Mouse (Mus musculus) adrenal gland, adult 18-20 months (tissue): ENCODE measurements at regions not wholly inside any gene's neighbourhood (a gene's known extent, or its start where the extent isn't known, plus 50 kb on each side); places are given as distances from the start of the nearest gene placed in this dataset.
A peak's percentile ranks its signal among the peaks of the same experiment; 100 is the strongest.

ENCODE experiments used
- DNase-seq, 2 experiments: peaks; one replicate each; pipeline ENCODE4 v3.0.0; 2021 to 2022; ENCODE audit warnings: low spot score in 2 of 2

DNA sequence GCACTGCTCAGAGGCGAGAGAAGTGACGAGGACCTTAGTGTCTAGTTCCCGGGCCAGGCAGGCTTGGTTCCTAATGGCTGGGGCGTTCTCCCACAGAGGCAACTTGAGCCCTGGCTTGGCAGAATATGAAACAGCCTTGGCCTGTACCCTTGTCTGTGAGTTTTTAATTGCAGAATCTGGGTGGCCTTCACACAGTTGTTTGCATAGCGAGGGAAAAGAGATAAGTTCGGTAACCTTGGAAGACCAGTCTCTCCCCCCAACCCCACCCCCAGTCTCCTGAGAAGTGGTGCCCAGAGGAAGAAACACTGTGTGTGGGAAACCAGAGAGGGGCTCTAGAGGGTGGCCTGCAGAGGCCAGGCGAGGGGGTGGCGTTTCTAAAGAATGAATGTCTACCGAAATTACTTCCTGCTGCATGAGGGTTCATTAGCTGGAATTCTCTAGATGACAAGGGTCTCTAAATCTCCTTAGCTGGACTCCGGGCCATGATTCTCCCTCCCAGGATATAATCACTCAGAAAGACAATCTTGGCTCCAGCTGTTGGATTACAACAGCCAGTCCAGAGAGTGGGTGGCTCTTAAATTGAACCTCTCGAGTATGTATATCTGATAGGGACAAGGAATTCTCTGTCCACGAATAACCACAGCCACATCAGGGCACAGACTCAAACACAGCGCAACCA, 142.8 kb downstream of the Gm10260 start:
- DNase-seq = peak in 1 of 2 experiments; percentile 32

DNA sequence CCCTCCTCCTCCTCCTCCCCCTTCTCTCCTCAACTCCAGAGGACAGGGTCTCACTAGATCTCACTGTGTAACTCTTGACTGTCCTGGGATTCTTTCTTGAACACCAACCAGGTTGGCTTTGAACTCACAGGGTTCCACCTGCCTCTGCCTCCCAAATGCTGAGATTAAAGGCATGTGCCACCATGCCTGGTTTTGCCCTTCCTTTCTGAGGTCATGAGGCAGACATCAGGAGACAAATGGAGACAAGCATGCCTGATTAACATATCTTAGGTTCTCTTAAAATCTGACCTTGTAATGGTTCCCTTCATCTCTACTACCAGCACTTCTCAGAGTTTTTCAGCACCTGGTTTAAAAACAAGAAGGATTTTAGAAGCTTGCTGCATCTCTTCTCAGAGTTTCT, 143.5 kb downstream of the Gm10260 start:
- DNase-seq = no peak

DNA sequence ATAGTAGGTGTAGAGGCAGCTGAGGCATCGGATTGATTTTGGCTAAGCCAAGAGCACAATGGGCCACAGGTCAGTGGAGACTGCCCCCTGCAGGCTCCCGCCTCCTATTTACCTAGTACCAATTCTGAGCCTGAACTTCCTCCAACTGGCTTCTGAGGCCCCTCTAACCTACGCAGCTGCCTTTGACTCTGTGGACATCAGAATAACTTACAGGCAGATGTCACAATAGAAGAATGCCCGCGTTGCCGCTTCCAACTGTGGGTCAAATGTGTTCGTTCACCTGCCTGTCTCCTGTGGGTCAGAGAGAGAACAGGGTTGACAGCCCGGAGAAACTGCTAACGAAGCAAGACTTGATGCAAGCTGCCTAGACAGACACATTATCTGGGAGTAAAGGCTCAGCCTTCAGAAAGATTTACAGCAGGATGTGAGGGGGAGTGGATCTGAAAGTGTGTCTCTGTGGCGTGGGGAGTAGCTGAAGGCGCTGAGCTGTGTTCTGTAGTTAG, 153.2 kb downstream of the Gm10260 start:
- peak; percentile 38 to 59 for DNase-seq

DNA sequence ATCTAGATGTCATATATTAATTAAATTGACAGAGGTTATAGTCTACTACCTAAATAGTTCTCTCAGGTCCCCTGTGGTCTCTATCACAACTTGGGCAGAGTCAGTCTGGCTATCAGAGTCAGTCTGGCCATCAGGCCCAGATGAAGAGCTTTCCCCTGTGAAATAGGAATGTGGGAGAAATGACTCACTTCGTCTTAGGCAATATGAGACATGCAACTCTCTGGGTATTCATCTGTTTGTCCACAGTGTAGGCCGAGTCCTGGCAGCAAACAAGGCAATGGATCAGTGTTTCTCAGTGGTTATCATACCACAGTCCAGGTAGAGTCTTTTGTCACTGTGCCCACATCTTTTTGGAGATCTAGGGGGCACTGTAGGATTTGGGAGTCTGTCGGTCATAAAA, 156.0 kb downstream of the Gm10260 start:
- DNase-seq = no peak

DNA sequence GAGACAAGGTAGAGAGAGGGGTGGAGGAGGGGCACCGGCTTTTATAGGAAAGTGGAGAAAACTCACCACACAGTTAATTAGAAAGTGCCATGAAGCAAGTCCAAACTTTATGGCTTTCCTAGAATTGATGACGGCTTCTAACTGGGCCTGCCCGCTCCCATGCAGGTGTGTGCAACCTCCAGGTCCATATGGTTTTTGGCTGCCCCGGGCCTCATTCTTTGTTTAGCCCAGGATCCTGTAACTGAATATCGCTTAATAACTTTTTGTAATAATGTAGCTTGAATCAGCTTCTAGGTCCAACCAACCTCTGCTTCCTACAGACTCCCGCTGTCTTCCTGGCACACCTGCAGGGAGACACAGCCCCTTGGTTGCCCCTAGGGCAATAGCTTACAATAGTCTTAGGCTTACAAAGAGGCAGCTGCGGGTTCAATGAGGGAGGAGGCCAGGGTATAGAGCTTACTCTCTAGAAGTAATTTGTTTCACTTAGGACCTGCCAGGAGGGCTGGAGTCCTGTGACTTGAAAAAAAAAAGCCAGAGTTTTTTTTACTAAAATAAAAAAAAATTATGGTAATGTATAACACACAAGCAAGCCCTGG, 159.2 kb downstream of the Gm10260 start:
- no peak for DNase-seq

DNA sequence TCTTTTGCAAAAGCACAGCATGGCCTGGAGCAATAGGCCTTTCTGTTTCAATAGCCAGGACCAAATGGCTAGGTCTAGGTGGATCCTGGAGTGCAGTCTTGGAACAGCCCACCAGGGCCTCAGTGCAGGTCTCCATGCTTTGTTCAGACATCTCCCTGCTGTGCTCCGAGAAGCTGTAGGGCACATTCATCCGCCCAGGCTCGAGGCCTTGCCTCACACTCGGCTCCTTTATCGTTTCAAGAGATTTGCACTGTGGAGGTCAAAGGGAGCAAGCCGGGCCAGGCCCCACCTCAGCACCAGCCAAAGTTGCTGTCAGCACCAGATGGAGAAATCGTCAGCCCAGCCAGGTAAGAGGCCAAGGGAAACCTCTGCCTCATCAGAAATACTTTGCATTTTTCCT, 160.3 kb downstream of the Gm10260 start:
- no peak for DNase-seq

DNA sequence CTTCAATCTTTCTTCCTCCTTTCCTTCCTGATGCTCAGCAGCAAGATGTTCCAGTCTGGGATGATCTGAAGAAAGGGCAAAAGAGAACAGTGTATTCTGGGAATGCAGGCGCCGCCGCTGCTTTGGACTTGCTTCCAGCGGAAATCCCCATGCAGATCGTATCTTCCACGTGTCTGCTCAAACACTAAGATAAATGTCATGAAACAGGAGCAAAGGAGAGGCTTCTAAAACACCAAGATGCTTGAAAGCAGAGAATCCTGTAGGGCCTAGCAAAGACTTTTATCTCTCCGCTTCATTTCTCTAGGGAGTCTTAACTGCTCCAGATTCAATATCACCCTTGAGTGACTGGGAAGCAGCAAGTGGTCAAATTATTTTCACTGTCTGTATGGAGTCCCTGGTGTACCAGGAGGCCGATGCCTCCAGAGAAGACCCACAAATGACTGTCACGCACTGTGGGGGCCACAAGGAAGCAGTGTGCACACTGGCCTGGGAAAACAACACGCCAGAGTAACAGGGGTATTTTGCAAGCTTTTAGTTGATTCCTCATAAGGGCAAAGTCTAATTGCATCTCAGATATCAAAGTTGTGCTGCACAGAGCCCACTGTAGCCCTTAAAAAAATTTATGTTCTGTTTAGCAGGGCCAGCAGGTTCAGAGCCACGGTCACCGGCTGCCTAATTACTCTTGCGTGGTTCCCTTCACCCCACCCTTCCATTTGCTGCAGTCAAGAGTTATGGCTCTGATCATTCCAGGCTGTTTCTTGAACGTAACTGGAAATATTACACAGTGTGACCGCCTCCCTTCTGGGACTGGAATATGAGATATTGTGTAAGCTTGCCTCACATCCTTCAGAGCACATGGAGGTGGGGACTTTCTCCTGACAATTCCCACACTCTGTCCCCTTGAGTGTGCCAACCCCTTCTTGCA, 161.7 kb downstream of the Gm10260 start:
- DNase-seq = no peak

DNA sequence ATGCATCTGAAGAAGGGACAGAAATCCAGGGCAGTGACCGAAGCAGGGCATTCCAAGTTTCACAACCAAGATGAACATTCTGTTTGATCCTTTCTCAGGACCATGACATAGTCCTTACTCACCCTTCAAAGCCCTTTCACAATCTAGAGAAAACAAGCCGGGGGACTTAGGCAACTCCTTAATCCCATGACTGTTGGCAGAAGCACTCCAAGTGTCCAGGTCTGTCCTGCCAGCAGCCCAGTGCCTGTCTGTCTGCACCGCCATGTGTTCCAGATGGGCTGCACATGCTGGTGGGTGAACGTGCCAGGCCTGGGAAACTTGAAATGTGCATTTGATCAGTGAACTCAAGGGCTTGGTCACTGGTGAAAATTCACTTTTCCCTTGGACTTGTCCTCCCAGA, 165.6 kb downstream of the Gm10260 start:
- DNase-seq = no peak

DNA sequence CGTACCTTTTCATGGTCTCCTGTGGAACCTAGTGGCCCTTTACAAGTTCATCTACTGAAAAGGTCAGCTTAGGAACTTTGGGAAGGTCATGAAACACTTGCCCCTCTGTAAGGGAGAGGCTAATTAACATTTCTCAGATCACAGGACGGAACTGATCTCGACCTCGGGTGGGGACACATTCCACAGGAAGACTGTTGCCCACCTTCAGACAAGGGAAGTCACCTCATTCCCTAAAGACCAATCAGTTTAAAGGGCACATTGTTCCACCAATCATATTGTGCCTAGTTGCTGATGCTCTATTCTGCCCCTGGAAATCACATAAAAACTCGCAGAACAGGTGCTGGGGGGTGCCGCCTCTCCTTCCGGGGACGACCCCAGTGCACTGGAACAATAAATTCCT, 170.8 kb downstream of the Gm10260 start:
- no peak for DNase-seq

DNA sequence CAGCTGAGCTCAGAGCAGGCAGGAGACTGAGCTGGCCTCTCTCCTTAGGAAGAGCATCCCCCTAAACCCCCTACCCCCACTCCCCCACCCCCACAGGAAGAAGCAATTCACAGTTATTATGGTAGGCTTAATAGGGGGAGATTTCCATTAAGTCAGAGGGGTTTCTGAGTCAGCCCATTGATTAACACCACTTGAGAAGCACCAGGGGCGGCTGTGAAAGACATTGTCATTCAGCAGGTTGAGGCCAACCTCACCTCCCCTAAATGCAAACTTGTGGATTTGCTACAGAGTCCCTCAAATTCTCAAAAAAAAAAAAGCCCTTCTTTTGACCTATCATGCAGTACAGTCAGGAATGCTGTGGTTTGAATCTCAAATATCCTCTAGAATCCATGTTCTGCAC, 172.3 kb downstream of the Gm10260 start:
- no peak for DNase-seq

DNA sequence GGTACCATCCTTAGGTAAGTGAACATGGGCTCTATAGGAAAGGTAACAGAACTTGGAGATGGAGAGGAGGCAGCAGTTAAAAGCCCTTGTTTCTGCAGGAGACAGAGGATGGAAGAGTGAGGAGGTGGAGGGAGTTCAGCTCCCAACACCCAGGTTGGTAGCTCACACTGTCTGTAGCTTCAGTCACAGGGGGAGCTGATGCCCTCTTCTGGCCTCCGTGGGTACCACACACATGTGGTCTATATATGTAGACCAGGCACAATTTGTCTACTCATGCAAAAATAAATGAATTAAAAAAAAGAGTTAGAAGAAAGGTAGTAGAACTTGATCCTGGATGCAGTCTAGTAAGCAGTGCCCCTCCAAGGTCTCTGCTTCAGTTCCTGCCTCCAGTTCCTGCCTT, 173.3 kb downstream of the Gm10260 start:
- no peak for DNase-seq

DNA sequence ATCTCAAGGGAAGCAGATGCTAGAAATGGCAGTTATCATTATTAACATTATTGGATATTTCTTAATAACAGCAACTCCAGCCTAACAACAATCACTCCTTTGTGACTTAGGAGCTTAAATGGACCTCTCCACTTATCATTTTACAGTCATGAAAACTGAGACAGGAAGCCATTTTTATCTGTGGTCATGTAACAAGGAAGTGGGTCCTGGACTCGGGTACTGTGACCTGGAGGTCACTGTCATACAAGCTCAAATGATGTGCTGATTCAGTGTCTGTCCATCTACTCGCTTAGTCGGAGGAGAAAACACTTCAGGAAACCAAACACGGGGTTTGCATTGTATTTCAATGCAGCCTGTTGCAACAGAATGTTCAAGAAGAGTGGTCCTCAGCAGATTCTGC, 176.4 kb downstream of the Gm10260 start:
- no peak for DNase-seq

DNA sequence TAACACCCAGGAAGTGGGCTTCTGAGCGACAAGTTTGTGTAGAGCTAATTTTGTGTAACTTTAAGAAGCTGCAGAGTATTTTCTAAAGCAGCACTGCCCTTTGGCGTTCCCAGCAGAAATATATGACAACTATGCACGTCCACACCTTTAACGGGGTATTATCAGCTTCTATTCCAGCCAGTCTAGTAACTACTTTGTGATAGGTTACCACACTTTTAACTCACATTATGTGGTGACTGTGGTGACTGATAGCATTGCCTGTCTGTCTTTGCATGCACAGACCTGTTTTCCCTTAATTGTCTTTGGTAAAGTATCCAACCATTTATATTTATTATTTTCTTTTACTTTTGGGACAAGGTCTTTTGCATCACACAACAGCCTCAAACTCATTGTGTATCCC, 179.1 kb downstream of the Gm10260 start:
- DNase-seq = no peak

DNA sequence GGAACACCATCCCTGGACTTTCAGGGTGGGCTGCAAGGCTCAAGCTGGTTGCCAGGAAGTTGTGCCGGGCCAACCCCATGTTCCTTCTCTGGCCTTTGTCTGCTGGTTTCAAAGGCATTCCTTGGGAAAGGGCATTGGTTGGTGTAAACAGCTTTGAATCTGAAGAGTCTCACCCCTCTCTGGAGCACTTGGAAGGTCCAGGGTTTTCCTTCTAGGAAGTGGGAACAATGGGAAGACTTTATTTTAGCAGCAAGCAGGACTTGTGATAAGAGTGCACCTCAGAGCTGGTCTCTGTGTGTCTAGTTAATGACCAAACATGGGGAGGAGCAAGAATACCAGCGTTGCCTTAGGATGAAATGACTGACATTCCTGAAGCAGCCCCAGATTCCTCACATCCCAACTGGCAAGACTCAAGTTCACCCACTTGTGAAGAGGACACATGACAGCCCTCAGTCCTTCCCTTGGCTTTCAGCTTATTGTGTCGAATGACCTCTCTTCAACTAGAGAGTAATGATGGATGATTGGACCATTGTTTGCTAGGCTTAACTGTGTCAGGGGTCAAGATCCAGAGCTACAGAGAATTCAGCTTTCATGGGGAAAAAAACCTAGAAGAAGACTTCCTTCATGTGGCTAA, 180.1 kb downstream of the Gm10260 start:
- DNase-seq = no peak

DNA sequence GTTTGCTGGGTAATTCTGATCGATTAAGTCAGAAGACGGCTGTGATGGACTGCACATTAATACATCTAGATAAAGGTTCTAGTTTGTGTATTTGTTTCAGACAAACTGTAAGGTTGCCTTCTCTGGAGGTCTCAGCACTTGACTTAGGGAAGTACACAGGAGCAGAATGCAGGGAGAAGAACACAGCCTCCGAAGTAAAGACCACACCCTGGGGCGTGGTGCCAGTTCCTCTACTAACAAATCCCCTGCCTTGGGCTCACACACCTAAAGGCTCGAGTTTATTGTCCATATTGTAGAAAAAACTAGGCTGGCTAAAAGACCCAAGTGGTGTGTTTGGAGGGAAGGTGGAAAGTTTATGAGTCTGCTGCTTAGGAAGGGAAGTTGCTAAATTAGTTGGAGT, 181.8 kb downstream of the Gm10260 start:
- DNase-seq = no peak

DNA sequence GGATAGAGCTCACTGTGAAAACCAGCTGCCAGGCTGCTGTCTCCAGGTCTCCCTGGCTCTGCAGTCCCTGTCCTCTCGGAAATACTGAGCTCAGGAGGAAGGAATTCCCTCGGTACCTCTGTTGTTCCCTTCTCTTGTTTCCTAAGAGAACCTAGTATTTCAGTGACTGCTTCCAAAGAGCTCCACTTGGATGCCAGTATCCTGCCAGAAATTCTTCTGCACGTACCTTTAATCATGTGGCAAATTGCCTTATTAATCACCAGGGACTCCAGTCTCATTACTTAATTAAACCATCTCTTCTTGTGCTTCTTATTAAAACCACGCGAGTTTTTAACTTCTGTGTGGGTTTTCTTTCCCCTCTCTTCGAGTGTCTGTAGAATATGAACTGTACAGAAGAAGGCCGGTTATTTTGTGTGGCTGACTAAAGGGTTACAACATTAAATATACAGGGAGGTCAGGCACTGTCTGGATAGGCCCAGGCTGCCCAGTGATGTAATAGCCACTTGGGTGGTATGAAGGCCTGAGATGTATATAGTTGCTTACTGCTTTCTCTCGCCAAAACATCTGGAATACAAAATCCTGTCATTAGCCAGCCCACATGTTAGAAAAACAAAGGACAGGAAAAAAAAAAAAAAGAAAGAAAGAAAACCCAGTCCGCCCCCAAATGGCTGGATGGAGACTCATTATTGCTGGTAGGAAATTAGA, 183.2 kb downstream of the Gm10260 start:
- no peak for DNase-seq

DNA sequence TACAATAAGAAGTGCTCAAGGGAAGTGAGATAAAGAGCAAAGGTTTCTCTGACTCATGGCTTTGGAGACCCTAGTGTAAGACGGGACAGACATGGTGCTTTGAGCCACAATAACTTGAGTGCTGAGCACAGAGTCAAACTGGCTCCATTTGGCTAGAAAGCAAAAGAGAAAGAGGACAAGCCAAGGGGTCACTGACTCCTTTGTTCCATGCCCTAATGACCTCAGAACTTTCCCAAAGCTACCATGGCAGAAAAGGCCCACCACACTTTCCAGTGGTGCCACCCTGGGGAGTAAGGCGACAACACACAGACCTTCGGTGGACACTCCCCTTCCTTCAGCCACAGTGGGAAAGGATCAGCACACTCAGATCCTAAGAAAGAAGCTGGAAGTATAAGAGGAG, 186.8 kb downstream of the Gm10260 start:
- DNase-seq = no peak

DNA sequence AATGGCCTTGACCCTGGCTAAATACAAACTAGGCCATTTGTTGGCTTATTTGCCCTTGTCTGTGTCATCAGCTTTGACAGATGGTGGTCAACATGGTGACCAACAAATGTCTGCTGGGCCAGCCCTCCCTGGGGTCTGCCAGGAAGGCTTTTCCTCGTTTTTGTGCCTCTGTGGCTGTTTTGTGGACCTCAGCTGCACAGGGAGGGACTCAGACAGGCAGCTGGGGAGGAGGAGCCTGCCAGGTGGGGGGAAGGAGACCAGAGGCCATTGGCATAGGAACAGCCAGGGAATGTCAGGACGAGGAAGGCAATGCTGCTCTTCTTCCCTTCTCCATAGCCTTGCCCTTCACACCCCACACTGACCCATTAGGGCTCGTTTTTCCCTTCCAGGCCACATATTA, 188.1 kb downstream of the Gm10260 start:
- DNase-seq = no peak

DNA sequence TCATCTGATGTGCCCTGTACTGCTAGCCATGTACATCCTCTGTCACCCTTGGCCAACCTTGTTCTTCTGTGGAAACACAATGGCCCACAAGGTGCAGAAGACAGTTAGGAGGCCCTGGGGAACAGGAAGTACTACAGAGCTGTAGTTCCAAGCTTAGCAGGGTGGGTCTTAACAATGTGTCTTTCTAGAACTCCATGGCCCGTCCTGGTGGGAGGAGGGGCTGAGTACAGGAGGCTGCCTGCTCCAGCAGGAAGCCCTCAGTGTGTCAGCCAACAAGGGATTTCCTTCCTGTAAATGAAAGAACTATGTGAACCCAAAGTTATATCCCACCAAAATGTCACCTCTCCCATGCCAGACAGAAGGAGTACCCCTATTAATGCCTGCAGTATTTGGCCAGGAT, 190.4 kb downstream of the Gm10260 start:
- no peak for DNase-seq

DNA sequence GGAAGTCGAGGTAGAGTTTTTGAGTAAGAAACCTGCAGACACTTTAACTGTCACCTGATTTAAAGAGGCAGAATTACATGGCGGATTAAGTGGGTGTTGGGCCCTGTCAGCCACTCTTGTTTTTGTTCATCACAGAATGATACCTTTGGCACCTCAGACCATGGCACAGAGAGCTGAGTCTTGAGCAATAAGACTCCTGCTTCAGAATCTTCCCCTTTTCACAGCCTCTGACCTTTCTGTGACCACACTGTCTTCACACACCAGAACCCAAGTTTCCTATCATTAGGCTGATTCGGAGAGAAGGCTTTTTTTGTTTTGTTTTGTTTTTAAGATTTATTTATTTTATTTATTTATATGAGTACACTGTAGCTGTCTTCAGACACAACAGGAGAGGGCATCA, 192.8 kb downstream of the Gm10260 start:
- DNase-seq = no peak

DNA sequence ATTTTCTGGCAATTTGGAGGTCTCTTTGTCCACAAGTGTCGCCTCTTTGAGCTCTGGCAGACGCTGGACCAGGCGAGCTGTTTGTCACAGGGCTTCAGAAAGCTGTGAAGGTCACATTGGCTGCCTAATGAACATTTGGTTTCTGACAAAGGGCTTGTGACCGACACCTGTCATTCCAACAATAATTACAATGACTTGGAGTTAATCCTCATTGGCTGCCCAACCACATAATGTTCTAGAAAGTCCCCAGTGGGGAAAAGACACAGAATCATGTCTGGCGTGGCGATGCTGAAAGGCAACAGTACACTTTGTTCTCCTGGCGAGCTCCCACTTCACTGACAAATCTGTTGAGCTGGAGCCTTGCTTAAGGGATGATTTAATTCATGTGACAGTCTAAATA, 194.4 kb downstream of the Gm10260 start:
- DNase-seq = no peak
